In genomic region chr16:59598997-59599396, GRCm38 (mm10) we compare ENCODE assay signal across 10 mouse cellular contexts. TPM values are rescaled to one million over a fixed set of nuclear protein-coding genes. Genes with fewer than 3 reads are reported as not detected.
DNase-seq lines count a peak whose midpoint lies in the region; ATAC-seq lines count a peak whose summit lies in the region.
"Had no signal": no experiment of that assay in that cellular context is flagged by ENCODE, and none has a peak within 500 bp of the region (broad histone marks: within the 10 kb centered on the region; RNA-seq: fewer than 3 reads in every experiment).

No protein-coding gene starts in this region.

- peak overlapping the region; percentile 80; the same call in 1 of the 2 replicates for H3K4me3 ChIP-seq in kidney, embryonic 14.5 days (ENCODE audit: low read length)
- H3K4me3 ChIP-seq in embryonic facial prominence, embryonic 10.5 days, result peak overlapping the region; percentile 84
- H3K4me3 ChIP-seq in hindbrain, embryonic 10.5 days, result peak overlapping the region; percentile 81
- H3K4me3 ChIP-seq in midbrain, embryonic 13.5 days (replicated peaks), result peak overlapping the region; percentile 65; the same call in 1 of the 2 replicates

- no peak for DNase-seq in kidney, adult 11 months
- no peak for DNase-seq in embryonic facial prominence, embryonic 10.5 days (ENCODE audit: low spot score)
- no peak for DNase-seq in hindbrain, embryonic 10.5 days (ENCODE audit: low spot score)
- DNase-seq in frontal cortex, adult 2 months (ENCODE audit: extremely low spot score in 1 of 2, low spot score in 1 of 2), result no peak
- DNase-seq in MN1 (ENCODE audit: low spot score), result no peak
- no peak for DNase-seq in spleen, postnatal 14 days (ENCODE audit: low spot score in 2 of 2)
- DNase-seq: left cerebral cortex, postnatal 4 days had no signal

- H3K4me2 ChIP-seq in kidney, embryonic 14.5 days (replicated peaks; ENCODE audit: low read depth, low read length), result peak overlapping the region; percentile 60
- peak overlapping the region; percentile 85 for H3K4me2 ChIP-seq in midbrain, embryonic 13.5 days (replicated peaks)

- no peak overlapping the region for H3K27ac ChIP-seq in kidney, embryonic 14.5 days (ENCODE audit: low read depth, low read length)
- H3K27ac ChIP-seq in embryonic facial prominence, embryonic 10.5 days (replicated peaks), result 0 out of 2 replicates have a peak overlapping the region, but pooled peaks have one; percentile 15
- H3K27ac ChIP-seq in hindbrain, embryonic 10.5 days, result peak overlapping the region; percentile 30; the same call in 1 of the 2 replicates
- H3K27ac ChIP-seq in midbrain, embryonic 13.5 days, result no peak overlapping the region

- no peaks in the 10 kb centered on the region; the same call in 1 of the 2 replicates for H3K9me3 ChIP-seq in kidney, embryonic 14.5 days (ENCODE audit: control insufficient read depth, low read length)
- H3K9me3 ChIP-seq in embryonic facial prominence, embryonic 10.5 days, result no peaks in the 10 kb centered on the region
- H3K9me3 ChIP-seq in hindbrain, embryonic 10.5 days, result no peaks in the 10 kb centered on the region
- H3K9me3 ChIP-seq in midbrain, embryonic 13.5 days, result no peaks in the 10 kb centered on the region

- WGBS in kidney, embryonic 14.5 days, result 30% methylated on average over 4 of the region's 4 CpGs
- 17% methylated on average over 4 of the region's 4 CpGs for WGBS in embryonic facial prominence, embryonic 10.5 days
- 30% methylated on average over 4 of the region's 4 CpGs for WGBS in hindbrain, embryonic 10.5 days
- 10% methylated on average over 4 of the region's 4 CpGs for WGBS in midbrain, embryonic 13.5 days

- ATAC-seq in kidney, embryonic 14.5 days (ENCODE audit: low FRiP score, low TSS enrichment), result no peak
- no peak for ATAC-seq in midbrain, embryonic 13.5 days
- ATAC-seq: activated CD4-positive, CD25-positive, alpha-beta regulatory T cell, adult 4 months had no signal

- H3K27me3 ChIP-seq in kidney, embryonic 14.5 days (ENCODE audit: control insufficient read depth, insufficient read depth, low read length), result no peaks in the 10 kb centered on the region
- H3K27me3 ChIP-seq in embryonic facial prominence, embryonic 10.5 days (replicated peaks; ENCODE audit: low read depth, poor library complexity, severe bottlenecking), result no peaks in the 10 kb centered on the region
- peaks cover 10% of the 10 kb centered on the region for H3K27me3 ChIP-seq in hindbrain, embryonic 10.5 days (ENCODE audit: insufficient read depth, poor library complexity, severe bottlenecking)
- H3K27me3 ChIP-seq in midbrain, embryonic 13.5 days, result peaks cover 9% of the 10 kb centered on the region

- no peak overlapping the region for H3K9ac ChIP-seq in kidney, embryonic 14.5 days (ENCODE audit: low read depth, low read length)
- no peak overlapping the region for H3K9ac ChIP-seq in midbrain, embryonic 13.5 days (replicated peaks)

- no peaks in the 10 kb centered on the region for H3K4me1 ChIP-seq in kidney, embryonic 14.5 days (ENCODE audit: control insufficient read depth, insufficient read depth, low read length)
- peaks cover 24% of the 10 kb centered on the region for H3K4me1 ChIP-seq in embryonic facial prominence, embryonic 10.5 days
- peaks cover 19% of the 10 kb centered on the region for H3K4me1 ChIP-seq in hindbrain, embryonic 10.5 days (replicated peaks)
- peaks cover 18% of the 10 kb centered on the region for H3K4me1 ChIP-seq in midbrain, embryonic 13.5 days (replicated peaks)

- no peaks in the 10 kb centered on the region for H3K36me3 ChIP-seq in kidney, embryonic 14.5 days (ENCODE audit: control insufficient read depth, insufficient read depth, low read length)
- no peaks in the 10 kb centered on the region for H3K36me3 ChIP-seq in embryonic facial prominence, embryonic 10.5 days (replicated peaks)
- H3K36me3 ChIP-seq in hindbrain, embryonic 10.5 days, result no peaks in the 10 kb centered on the region
- no peaks in the 10 kb centered on the region for H3K36me3 ChIP-seq in midbrain, embryonic 13.5 days

RNA-seq across cellular contexts. Expression of gene Crybg3, which starts 1.8 kb away (rescaled TPM):
- polyA plus RNA-seq in kidney, embryonic 14.5 days (2014; fragmentation: Nextera tagmentation; extraction: Ambion mirVana), result 11.8 and 12.7 TPM in 2 replicates
- polyA plus RNA-seq in embryonic facial prominence, embryonic 10.5 days (2016; fragmentation: Nextera tagmentation; extraction: Ambion mirVana), result 6.9 and 7.1 TPM in 2 replicates
- 5.5 and 6.5 TPM in 2 replicates for polyA plus RNA-seq in hindbrain, embryonic 10.5 days (2016; fragmentation: Nextera tagmentation; extraction: Ambion mirVana)
- 2.1 and 2.6 TPM in 2 replicates for polyA plus RNA-seq in midbrain, embryonic 13.5 days (2015; fragmentation: Nextera tagmentation; extraction: Ambion mirVana)
- 4.8 and 6.6 TPM in 2 replicates for polyA plus RNA-seq in frontal cortex, adult 2 months (2012; rRNA removed)

RNA-seq across cellular contexts. Expression of gene Arl6, which starts 40.2 kb away (rescaled TPM):
- polyA plus RNA-seq in kidney, embryonic 14.5 days (2014; fragmentation: Nextera tagmentation; extraction: Ambion mirVana), result 42.0 and 44.2 TPM in 2 replicates
- polyA plus RNA-seq in embryonic facial prominence, embryonic 10.5 days (2016; fragmentation: Nextera tagmentation; extraction: Ambion mirVana), result 41.6 and 43.4 TPM in 2 replicates
- 49.8 and 52.6 TPM in 2 replicates for polyA plus RNA-seq in hindbrain, embryonic 10.5 days (2016; fragmentation: Nextera tagmentation; extraction: Ambion mirVana)
- 49.7 and 54.8 TPM in 2 replicates for polyA plus RNA-seq in midbrain, embryonic 13.5 days (2015; fragmentation: Nextera tagmentation; extraction: Ambion mirVana)
- 25.3 and 28.7 TPM in 2 replicates for polyA plus RNA-seq in frontal cortex, adult 2 months (2012; rRNA removed)

Comparison
In these comparisons a context has a peak if more than half of its experiments do, and no peak if none do; other contexts are left out.
1. H3K27ac ChIP-seq: peak in embryonic facial prominence, embryonic 10.5 days (single experiment) and hindbrain, embryonic 10.5 days (single experiment); none in kidney, embryonic 14.5 days (single experiment) and midbrain, embryonic 13.5 days (single experiment).
2. Peak in every context shown above with its lines, with median percentiles within 50 percentile points of each other: H3K4me3 ChIP-seq.